Mouse (Mus musculus): ENCODE measurements around the gene Fancd2.

DNA sequence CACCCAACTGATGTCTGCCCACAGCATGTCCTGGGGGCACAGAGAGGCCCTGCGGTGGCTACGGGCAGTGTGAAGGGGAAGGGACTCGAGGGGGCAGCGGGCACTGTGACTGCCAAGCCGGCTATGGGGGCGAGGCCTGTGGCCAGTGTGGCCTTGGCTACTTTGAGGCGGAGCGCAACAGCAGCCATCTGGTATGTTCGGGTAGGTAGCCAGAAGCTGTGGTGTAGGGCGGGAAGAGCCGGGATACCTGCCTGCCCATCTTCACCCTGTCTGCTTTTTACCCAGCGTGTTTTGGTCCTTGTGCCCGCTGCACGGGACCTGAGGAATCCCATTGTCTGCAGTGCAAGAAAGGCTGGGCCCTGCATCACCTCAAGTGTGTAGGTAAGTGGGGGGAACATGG, 42.1 kb upstream of the Fancd2 start:
- TF ChIP-seq POLR2A (IDR thresholded peaks at IDR 0.05; ENCODE audit: insufficient read depth, low read depth, low read length): no peak
- no peak for TF ChIP-seq CTCF (IDR thresholded peaks at IDR 0.05)
